Mouse (Mus musculus): ENCODE measurements around the gene Tfr2.

The Tfr2 gene

GRCm38 (mm10) chr5:137623937-137624530, 54.4 kb downstream of the Tfr2 start:
- DNase-seq (ENCODE audit: extremely low spot score): no peak

GRCm38 (mm10) chr5:137627991-137628390, 58.4 kb downstream of the Tfr2 start:
- no peak for DNase-seq (ENCODE audit: extremely low spot score)

- peak; percentile 99 for DNase-seq (ENCODE audit: extremely low spot score)
Measured at GRCm38 (mm10) chr5:137628498-137629305, 59.1 kb downstream of the Tfr2 start, which contains the start of the genes Fbxo24, Lrch4 and Gm20605. Gene Fbxo24, minus strand, starts transcription at chr5:137629002. Gene Lrch4, plus strand, starts transcription at chr5:137629121. Gene Gm20605, plus strand, starts transcription at chr5:137629175.

DNA sequence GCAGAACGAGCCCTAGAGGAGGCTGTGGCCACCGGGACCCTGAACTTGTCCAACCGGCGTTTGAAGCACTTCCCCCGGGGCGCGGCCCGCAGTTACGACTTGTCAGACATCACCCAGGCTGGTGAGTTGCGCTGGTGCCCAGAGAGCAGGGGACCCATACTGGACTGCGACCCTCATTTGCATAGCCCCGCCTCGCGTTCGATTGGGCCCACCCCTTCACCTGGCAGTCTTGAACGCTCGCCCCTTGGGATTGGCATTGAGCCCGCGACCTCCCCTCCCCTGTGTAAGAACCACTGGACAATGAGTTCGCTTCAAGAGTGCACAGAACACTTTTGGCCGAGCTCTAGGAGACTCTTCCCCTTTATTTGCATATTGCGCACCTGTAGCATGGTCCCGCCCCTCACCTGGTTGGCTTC, 59.7 kb downstream of the Tfr2 start:
- no peak for DNase-seq (ENCODE audit: extremely low spot score)

DNA sequence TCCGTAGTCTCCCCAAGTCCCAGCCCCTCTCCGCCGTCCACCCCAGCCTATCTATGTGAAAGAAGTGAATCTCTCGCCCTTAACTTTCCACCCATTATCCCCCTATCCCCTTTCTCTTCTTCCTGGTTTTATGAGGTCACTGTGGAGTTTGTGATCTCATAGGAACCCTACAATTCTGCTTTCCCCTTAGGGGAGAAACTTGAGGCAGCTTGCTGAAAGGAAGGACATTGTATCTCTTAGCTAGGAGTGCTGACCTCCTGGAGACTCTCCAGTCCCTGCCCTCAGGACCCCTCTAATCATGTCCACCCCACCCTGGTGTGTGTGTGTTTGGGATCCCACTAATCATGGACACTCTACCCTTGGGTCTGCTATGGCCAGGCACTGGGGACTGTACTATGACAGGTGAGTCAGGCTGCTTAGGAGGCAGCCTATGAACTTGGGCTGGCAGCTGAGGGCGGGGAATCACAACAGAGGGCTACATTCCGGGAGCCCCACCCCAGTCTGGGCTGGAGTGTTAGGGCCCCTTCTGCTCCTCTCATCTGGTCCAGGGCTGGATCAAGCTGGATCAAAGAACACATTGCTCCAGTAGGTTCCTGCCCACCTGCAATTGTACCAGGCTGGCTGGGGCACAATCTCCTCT, 60.4 kb downstream of the Tfr2 start:
- no peak for DNase-seq (ENCODE audit: extremely low spot score)

GRCm38 (mm10) chr5:137630602-137631001, 61.0 kb downstream of the Tfr2 start:
- DNase-seq (ENCODE audit: extremely low spot score): no peak

GRCm38 (mm10) chr5:137631171-137631570, 61.5 kb downstream of the Tfr2 start:
- DNase-seq (ENCODE audit: extremely low spot score): no peak

DNA sequence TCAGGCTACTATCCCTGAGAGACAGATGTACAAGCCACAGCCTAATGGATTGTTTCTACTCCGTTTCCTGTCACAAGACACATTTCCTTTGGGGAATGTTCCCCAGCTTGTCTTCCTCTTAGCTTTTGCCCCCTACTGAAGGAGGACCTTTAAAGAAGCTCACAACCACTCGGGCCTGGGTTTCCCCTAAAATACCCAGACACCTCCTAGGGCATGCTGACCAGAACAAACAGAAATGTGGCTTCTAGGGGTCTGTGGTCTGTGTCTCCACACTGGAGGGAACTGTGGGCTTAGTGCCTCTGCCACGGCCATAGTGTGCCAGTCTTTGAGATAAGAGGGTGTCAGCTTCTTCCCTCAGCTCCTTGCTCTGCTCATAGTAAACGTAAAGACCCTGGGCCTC, 62.0 kb downstream of the Tfr2 start:
- no peak for DNase-seq (ENCODE audit: extremely low spot score)

DNA sequence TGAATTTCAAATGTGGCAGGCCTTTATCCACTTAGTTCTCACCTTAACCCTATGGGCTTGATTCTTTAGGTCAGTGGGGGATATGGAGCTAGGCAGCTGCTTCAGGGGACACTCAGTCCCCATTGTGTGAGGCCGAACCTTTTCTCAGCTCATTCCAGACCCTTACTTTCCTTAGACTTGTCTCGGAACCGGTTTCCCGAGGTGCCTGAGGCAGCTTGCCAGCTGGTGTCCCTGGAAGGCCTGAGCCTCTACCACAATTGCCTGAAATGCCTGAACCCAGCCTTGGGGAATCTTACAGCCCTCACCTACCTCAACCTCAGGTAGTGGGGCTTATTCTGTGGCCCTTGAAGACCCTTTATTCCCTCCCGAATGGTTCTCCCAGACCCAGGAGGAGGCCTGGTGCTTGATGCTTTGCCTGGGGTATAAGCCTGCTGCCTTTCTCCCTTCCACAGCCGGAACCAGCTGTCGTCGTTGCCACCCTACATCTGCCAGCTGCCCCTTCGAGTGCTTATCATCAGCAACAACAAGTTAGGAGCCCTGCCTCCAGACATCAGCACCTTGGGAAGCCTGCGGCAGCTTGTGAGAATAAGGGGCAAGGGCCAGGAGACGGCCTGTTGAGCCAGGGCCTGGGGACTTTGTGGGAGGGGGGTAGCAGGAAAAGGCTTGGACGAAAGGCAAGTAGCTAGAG, 63.9 kb downstream of the Tfr2 start:
- DNase-seq (ENCODE audit: extremely low spot score): no peak

Measured in embryo, embryonic 9.5 days (tissue).